Mouse (Mus musculus): ENCODE results near the gene Sdsl. TPM values are rescaled to one million over a fixed set of nuclear protein-coding genes. Genes with fewer than 3 reads are reported as not detected.

Sdsl gene
- not detected for polyA plus RNA-seq (2017; shearing (Covaris generic))

GRCm38 (mm10) chr5:120472770-120473169 is at the start of gene Sdsl:
Sdsl (minus strand) TSS chr5:120472810.

GRCm38 (mm10) chr5:120510982-120511642 is 38.5 kb upstream of the Sdsl start, which contains the start of gene Slc8b1:
Slc8b1 (plus strand) TSS chr5:120511168.

GRCm38 (mm10) chr5:120503144-120503795 is 30.7 kb upstream of the Sdsl start, which contains the start of gene Plbd2:
Plbd2 (minus strand) TSS chr5:120503625.

GRCm38 (mm10) chr5:120476296-120476695 is 3.7 kb upstream of the Sdsl start, which contains the start of gene Sds:
Sds (plus strand) TSS chr5:120476526.

DNA sequence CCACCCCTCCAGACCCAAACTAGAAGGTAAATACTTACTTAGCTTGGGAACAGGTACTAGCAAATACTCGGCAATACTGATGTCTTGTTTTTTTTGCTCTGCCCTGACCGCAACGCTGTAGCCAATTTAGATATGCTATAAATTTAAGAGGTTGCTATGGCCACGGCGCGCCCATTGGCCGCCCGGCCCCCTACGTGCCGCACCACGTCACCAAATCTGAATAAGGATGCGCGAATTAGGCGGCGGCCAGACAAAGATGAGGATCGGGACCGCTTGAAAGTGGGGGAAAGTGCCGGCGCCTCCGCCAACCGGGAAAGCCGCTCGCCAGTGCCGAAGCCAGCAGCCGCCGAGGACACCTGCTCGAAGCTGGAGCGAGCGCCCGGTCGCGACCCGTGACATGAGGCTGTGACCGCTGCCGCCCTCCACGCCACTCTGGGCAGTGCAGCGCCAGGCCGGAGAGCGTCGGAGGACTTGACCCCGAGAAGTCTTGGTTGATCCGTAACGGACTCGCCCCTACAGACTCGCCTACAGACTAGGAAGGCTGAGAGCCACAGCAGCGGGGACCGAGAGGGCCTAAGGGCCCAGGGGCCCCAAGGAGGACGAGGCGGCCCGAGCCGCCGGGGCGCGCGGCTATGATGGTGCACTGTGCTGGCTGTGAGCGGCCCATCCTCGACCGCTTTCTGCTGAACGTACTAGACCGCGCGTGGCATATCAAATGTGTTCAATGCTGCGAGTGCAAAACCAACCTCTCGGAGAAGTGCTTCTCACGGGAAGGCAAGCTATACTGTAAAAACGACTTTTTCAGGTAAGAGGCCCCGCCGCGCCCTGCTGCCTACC is 40.7 kb downstream of the Sdsl start, which contains the start of gene Lhx5:
Gene Lhx5, plus strand, starts transcription at position 51 of the 837 bp plus-strand sequence.

Other genes starting within 250 kb of the Sdsl start
- gene Lhx5, start 41.1 kb downstream of the Sdsl start, polyA plus RNA-seq (2017; shearing (Covaris generic)), result not detected
- 0.24 TPM for gene Sds, start 3.7 kb upstream of the Sdsl start, polyA plus RNA-seq (2017; shearing (Covaris generic))
- 29.4 TPM for gene Plbd2, start 30.8 kb upstream of the Sdsl start, polyA plus RNA-seq (2017; shearing (Covaris generic))
- gene Slc8b1, start 38.4 kb upstream of the Sdsl start, polyA plus RNA-seq (2017; shearing (Covaris generic)), result 10.3 TPM
- 25.3 TPM for gene Tpcn1, start 115.9 kb upstream of the Sdsl start, polyA plus RNA-seq (2017; shearing (Covaris generic))
- 1.6 TPM for gene Iqcd, start 116.2 kb upstream of the Sdsl start, polyA plus RNA-seq (2017; shearing (Covaris generic))
- 5.1 TPM for gene Rita1, start 139.8 kb upstream of the Sdsl start, polyA plus RNA-seq (2017; shearing (Covaris generic))
- 76.0 TPM for gene Ddx54, start 139.9 kb upstream of the Sdsl start, polyA plus RNA-seq (2017; shearing (Covaris generic))
- not detected for gene Cfap73, start 161.4 kb upstream of the Sdsl start, polyA plus RNA-seq (2017; shearing (Covaris generic))
- 19.2 TPM for gene Rasal1, start 176.0 kb upstream of the Sdsl start, polyA plus RNA-seq (2017; shearing (Covaris generic))
- gene Dtx1, start 239.1 kb upstream of the Sdsl start, polyA plus RNA-seq (2017; shearing (Covaris generic)), result 240 TPM

Measured in CD4-positive, CD25-positive, alpha-beta regulatory T cell (primary cell).